Mouse (Mus musculus) gastrocnemius, postnatal 4 days (tissue): Measurements from ENCODE around the gene Gpc6. TPM values are rescaled to one million over a fixed set of nuclear protein-coding genes. Genes with fewer than 3 reads are reported as not detected.
A peak's percentile ranks its signal among the peaks of the same experiment; 100 is the strongest.

Source experiments
- DNase-seq, 2 experiments: peaks; one replicate each; pipeline ENCODE4 v3.0.0; 2021 to 2022; ENCODE audit warnings: low spot score in 2 of 2, mixed read lengths in 2 of 2
- total RNA-seq, 2 experiments: library from RNA; stranded (reverse); gene quantifications; 2 replicates each; pipeline ENCODE4 v1.2.3; 2021

Gpc6 gene
- total RNA-seq, 2 experiments from 2014 or later, result 23.6 to 26.7 TPM

DNA sequence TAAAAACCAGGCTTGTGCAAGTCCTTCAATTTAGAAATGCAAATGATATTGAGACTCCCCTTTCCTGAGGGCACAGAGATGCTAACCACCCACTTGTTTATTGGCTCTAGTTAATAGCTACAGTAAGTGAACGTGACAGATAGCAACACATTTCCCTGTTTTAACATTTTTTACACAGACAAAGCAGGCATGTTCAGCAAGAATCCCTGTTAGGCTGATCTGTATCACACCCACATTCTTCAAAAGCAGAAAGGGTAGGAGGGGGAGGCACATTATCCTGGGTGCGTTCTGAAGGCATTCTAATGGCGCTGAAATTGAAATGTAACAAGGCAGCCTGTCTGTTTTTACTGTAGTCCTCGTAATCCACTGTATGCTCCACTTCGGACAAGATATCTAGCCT, 674.6 kb downstream of the Gpc6 start:
- DNase-seq, result no peak

DNA sequence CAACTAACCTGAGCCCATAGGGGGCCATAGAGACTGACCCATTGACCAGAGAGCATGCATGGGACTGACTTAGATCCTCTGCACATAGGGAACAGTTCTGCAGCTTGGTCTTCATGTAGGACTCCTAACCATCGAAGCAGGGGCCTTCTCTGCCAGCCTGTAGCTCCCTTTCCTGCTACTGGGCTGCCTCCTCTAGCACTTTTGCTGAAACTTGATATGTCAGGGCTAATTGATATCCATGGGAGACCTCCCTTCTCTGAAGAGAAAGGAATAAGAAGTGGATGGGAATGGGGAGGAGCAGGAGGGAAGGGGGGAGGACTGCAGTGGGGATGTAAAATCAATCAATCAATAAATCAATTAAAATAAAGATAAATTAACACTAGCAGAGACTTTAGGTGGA, 678.7 kb downstream of the Gpc6 start:
- DNase-seq, result no peak

DNA sequence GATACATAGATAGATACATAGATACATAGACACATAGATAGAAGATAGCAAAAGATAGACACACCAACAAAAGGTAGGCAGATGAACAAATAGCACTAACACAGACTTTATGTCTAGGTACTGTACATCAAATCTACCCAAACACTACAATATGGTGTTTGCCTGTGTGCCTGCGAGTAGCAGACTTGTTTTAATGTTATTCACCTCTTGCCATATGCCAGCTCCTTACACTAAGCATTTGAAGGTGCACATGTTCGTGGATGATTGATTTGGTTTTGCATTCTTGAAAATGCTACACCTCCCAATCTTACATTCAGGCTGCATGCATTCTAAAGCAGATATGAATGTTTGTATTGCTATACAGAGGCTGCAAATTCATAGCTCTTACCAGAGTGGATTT, 680.6 kb downstream of the Gpc6 start:
- no peak for DNase-seq

- no peak for DNase-seq
These were observed 686.0 kb downstream of the Gpc6 start for GRCm38 (mm10) chr14:117611113-117611512.

GRCm38 (mm10) chr14:117625100-117625710, 700.1 kb downstream of the Gpc6 start:
- no peak for DNase-seq

GRCm38 (mm10) chr14:117634238-117634940, 709.3 kb downstream of the Gpc6 start:
- no peak for DNase-seq

GRCm38 (mm10) chr14:117641853-117642252, 716.7 kb downstream of the Gpc6 start:
- DNase-seq, result no peak

DNA sequence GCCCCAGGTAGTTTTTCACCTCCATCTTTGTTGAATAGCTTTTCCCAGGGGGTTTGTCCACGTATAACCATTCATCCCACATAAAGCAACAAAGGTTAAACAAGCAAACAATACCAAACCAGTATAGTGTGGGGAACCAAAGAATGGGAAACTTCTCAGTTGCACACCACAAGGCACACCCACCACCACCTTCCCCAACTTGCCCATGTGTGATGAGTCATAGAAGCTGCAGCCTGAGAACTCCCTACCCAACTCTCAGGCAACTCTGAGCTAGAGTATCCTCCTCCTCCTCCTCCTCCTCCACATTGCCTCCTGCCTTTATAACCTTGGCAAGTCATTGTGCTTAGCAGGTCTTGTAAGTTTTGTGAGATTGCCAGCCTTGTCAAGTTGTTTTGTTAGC, 718.0 kb downstream of the Gpc6 start:
- no peak for DNase-seq

DNA sequence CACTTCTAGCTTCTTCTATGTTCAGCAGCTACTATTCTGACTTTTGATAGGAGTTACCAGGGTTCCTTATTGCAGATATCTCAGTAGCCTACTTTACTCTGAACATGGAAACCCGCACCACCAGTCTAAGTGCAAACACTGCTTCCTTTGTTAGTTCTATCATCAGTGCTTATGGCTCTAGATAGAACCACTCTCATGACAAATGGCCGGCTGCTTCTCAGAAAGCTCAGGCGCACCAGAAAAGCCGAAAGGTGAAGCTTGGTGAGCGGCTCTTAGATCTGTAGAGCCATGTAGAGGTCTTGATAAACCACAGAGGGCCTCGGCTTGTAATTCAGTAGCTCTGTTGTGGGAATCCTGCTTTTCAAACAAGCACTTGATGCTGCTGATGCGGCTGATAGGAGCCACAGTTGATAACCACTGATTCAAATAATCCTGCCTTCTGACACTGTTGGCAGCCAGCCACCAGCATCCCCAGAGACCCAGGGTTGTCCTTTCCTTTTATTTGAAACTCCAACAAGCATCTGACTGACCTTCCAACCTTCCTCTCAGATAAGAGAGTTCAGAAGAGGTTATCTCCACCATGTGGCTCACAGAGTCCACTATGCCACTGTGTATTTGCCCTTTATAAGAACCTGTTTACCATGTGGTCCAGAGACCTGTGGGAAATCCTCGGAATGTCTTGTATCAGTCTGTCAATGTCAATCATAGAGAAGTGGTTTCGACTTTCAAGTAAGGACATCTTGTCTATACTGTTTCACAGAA, 723.3 kb downstream of the Gpc6 start:
- peak in 1 of 2 experiments; percentile 11 for DNase-seq

DNA sequence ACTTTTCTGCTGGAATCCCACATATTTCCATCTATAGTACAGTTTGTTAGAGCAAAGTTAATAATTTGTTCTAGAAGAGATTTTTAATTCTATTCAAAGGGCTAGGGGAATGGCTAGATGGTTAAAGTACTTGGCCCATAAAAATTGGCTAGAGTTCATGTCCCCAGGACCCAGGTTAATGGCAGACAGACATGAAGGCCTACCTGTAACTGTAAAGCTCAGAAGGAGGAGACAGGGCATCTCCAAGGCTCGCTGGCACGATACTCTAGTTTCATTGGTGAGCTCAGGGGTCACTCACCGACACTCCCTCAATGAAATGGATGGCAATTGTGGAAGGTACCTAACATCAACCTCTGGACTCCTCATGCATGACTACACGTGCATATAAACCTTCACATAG, 725.0 kb downstream of the Gpc6 start:
- no peak for DNase-seq

DNA sequence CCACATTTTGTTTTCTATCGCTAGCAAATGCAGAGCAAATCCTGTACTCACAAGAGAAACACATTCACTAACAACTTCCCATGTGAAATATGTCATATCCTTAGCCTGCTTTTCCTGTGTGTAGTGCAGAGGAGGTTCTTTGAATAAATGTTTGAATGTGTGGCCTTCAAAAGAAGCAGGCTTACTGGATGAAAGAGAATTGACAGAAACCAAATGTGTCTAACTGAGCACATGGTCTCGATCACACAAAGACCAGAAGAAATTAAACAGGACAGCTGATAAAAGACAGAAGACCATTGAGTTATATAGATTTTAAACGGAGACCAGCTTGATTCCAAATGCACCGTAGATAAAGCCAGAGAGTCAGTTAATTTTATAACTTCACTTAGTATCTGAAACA, 726.2 kb downstream of the Gpc6 start:
- DNase-seq, result no peak

GRCm38 (mm10) chr14:117651938-117652337, 726.8 kb downstream of the Gpc6 start:
- DNase-seq, result no peak

- DNase-seq, result no peak
These were observed 730.3 kb downstream of the Gpc6 start for GRCm38 (mm10) chr14:117655382-117655781.

DNA sequence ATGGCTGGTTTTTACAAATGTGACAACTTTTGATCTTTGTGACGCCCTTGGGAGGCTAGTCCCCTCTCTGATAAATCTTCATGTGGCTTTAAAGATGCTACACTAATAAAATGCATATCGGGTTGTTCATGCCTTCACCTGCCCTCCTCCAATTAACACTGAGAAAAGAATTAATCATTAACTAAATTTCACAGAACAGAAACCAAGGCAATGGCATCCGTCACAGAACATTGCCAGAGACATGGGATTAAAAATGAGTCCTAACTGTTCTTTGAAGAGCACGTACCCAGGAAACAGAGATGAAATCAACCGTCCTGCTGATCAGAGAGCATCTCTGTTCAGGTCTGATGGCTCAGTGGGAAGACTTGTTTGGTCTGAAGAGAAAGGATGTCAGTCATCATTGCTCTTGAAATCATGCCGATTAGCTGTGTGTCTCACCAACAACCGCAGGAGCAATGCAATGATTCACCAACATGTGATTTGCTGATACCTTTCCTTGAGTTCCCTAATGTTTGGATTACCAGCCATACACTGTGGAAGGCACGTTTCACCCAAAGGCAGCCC, 734.2 kb downstream of the Gpc6 start:
- DNase-seq, result no peak

DNA sequence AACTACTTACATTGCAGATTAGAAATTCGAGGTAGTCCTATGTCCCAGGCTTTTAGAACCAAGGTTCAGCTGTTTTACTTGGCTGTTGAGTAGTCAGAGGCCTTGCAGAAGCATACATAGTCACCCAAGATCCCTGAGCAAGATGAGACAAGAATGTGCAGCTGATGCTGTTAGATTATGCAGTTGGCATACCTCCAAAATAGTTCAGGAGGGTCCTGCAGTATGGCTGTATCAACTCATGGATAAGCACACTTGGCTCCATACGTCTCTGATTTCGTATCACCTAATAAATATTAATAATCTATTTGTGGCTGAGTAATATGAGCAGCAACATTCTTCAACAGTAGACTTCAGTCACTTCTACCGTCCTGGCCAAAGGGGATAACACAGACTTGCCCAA, 737.1 kb downstream of the Gpc6 start:
- DNase-seq, result no peak

GRCm38 (mm10) chr14:117664796-117665195, 739.7 kb downstream of the Gpc6 start:
- no peak for DNase-seq

- DNase-seq, result no peak
These were observed 741.0 kb downstream of the Gpc6 start for GRCm38 (mm10) chr14:117666126-117666525.

- DNase-seq, result no peak
These were observed 748.4 kb downstream of the Gpc6 start for GRCm38 (mm10) chr14:117673541-117673940.

DNA sequence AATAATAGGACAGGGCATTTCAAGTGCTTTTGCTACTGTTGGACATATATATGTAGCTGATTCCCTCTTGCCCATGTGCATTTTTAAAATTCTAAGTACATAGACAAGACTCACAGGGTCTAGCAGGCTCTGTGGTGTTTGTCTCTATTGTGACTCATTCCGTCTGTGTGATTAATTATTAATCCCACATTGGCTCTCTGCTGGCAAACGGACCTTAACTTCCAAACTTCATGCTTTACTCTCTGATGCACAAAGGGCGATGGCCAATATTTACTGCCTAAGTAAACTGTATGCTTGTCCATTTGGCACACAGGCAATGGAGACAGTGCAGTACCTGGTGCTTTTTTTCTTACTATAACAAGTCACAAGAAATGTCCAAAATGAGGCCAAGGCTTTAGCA, 749.4 kb downstream of the Gpc6 start:
- DNase-seq, result no peak

GRCm38 (mm10) chr14:117679926-117680325, 754.8 kb downstream of the Gpc6 start:
- no peak for DNase-seq

GRCm38 (mm10) chr14:117681321-117681921, 756.3 kb downstream of the Gpc6 start:
- no peak for DNase-seq

GRCm38 (mm10) chr14:117683149-117683548, 758.0 kb downstream of the Gpc6 start:
- no peak for DNase-seq
